In genomic region chr19:46518352-46518787, GRCm38 (mm10) we compare ENCODE assay signal across 8 mouse cellular contexts. TPM values are rescaled to one million over a fixed set of nuclear protein-coding genes. Genes with fewer than 3 reads are reported as not detected.
A peak's percentile ranks its signal among the peaks of the same experiment; 100 is the strongest.
DNase-seq lines count a peak whose midpoint lies in the region; ATAC-seq and TF ChIP-seq lines count a peak whose summit lies in the region.

No protein-coding gene starts in this region.

- peak overlapping the region; percentile 57 for H3K4me3 ChIP-seq in gastrocnemius, adult 2 months
- H3K4me3 ChIP-seq in liver, embryonic 12.5 days: peak overlapping the region; percentile 23
- H3K4me3 ChIP-seq in neural tube, embryonic 14.5 days (ENCODE audit: low read depth, low read length): no peak overlapping the region

- TF ChIP-seq CTCF in gastrocnemius, adult 2 months (IDR thresholded peaks at IDR 0.05): no peak

- peak overlapping the region; percentile 68 for H3K27ac ChIP-seq in gastrocnemius, adult 2 months
- peak overlapping the region; percentile 28 for H3K27ac ChIP-seq in liver, embryonic 12.5 days
- no peak overlapping the region for H3K27ac ChIP-seq in neural tube, embryonic 14.5 days (ENCODE audit: low read depth, low read length)

- H3K4me2 ChIP-seq in liver, embryonic 12.5 days: peak overlapping the region; percentile 63
- peak overlapping the region; percentile 23; the same call in 1 of the 2 replicates for H3K4me2 ChIP-seq in neural tube, embryonic 14.5 days (ENCODE audit: low read depth, low read length)

- ATAC-seq in liver, embryonic 12.5 days: peak; percentile 33
- peak; percentile 71 for ATAC-seq in neural tube, embryonic 14.5 days (ENCODE audit: low read depth)

- peaks cover 34% of the 10 kb centered on the region for H3K36me3 ChIP-seq in liver, embryonic 12.5 days
- H3K36me3 ChIP-seq in neural tube, embryonic 14.5 days (ENCODE audit: control insufficient read depth, insufficient read depth, low read length): peaks cover 25% of the 10 kb centered on the region

- H3K27me3 ChIP-seq in liver, embryonic 12.5 days (replicated peaks): peaks cover 9% of the 10 kb centered on the region
- no peaks in the 10 kb centered on the region for H3K27me3 ChIP-seq in neural tube, embryonic 14.5 days (ENCODE audit: control insufficient read depth, insufficient read depth, low read length)

- 2% methylated on average over 13 of the region's 13 CpGs for WGBS in liver, embryonic 12.5 days (ENCODE audit: insufficient replicate concordance)
- under 1% methylated on average over 13 of the region's 13 CpGs for WGBS in neural tube, embryonic 14.5 days

- H3K9me3 ChIP-seq in liver, embryonic 12.5 days (replicated peaks): no peaks in the 10 kb centered on the region
- H3K9me3 ChIP-seq in neural tube, embryonic 14.5 days (ENCODE audit: control insufficient read depth, low read length): no peaks in the 10 kb centered on the region

- peaks cover 56% of the 10 kb centered on the region for H3K4me1 ChIP-seq in liver, embryonic 12.5 days
- H3K4me1 ChIP-seq in neural tube, embryonic 14.5 days (ENCODE audit: control insufficient read depth, insufficient read depth, low read length): peaks cover 20% of the 10 kb centered on the region

- H3K9ac ChIP-seq in liver, embryonic 12.5 days: peak overlapping the region; percentile 44
- peak overlapping the region; percentile 46 for H3K9ac ChIP-seq in neural tube, embryonic 14.5 days (replicated peaks; ENCODE audit: low read depth, low read length)

- peak; percentile 63 for DNase-seq in gastrocnemius, adult 2 months
- DNase-seq in gastrocnemius, adult 8-10 months (ENCODE audit: low spot score in 2 of 2): no peak
- peak; percentile 59 for DNase-seq in embryo, embryonic 10 days (ENCODE audit: low spot score)
- peak; percentile 64 to 74 for DNase-seq in heart, postnatal 10 days
- DNase-seq in left cerebral cortex, postnatal 4 days: no peak
- DNase-seq in right cerebral cortex, postnatal 14 days: no peak

- intact Hi-C loops in gastrocnemius, adult 2 months (cut with DNase I): no loop called here
- intact Hi-C loops in heart, postnatal 10 days (cut with DNase I): no loop called here
- intact Hi-C loops in left cerebral cortex, postnatal 4 days (cut with DNase I): no loop called here

RNA-seq across cellular contexts. Expression of gene Trim8, which starts 16.9 kb away (rescaled TPM):
- 10 to 100 TPM; 20.2 to 20.7 TPM for total RNA-seq in gastrocnemius, adult 2 months (2021)
- 10 to 100 TPM; 22.0 to 24.0 (median 22.7) TPM for total RNA-seq in gastrocnemius, adult 8-10 months (2022)
- 10 to 100 TPM; 49.9 to 50.6 TPM for total RNA-seq in heart, postnatal 10 days (2021)
- 19.0 and 19.5 TPM in 2 replicates for polyA plus RNA-seq in liver, embryonic 12.5 days (2016; fragmentation: Nextera tagmentation; extraction: Ambion mirVana)
- polyA plus RNA-seq in neural tube, embryonic 14.5 days (2014; fragmentation: Nextera tagmentation; extraction: Ambion mirVana): 32.2 and 37.5 TPM in 2 replicates
- 100 to 1,000 TPM; 113 to 119 TPM for total RNA-seq in left cerebral cortex, postnatal 4 days (2021)

RNA-seq across cellular contexts. Expression of gene Arl3, which starts 54.6 kb away (rescaled TPM):
- total RNA-seq in gastrocnemius, adult 2 months (2021): 10 to 100 TPM; 64.0 to 67.7 TPM
- total RNA-seq in gastrocnemius, adult 8-10 months (2022): 10 to 100 TPM; 51.1 to 76.4 (median 62.8) TPM
- total RNA-seq in heart, postnatal 10 days (2021): 10 to 100 TPM; 32.8 to 33.6 TPM
- polyA plus RNA-seq in liver, embryonic 12.5 days (2016; fragmentation: Nextera tagmentation; extraction: Ambion mirVana): 37.2 and 38.4 TPM in 2 replicates
- polyA plus RNA-seq in neural tube, embryonic 14.5 days (2014; fragmentation: Nextera tagmentation; extraction: Ambion mirVana): 134 and 160 TPM in 2 replicates
- 100 to 1,000 TPM; 102 to 107 TPM for total RNA-seq in left cerebral cortex, postnatal 4 days (2021)

RNA-seq across cellular contexts. Expression of gene Sfxn2, which starts 54.8 kb away (rescaled TPM):
- 1 to 10 TPM; 3.2 to 3.7 TPM for total RNA-seq in gastrocnemius, adult 2 months (2021)
- 1 to 10 TPM; 1.6 to 3.0 (median 2.8) TPM for total RNA-seq in gastrocnemius, adult 8-10 months (2022)
- total RNA-seq in heart, postnatal 10 days (2021): 1 to 10 TPM; 3.0 to 3.8 TPM
- 18.5 and 18.9 TPM in 2 replicates for polyA plus RNA-seq in liver, embryonic 12.5 days (2016; fragmentation: Nextera tagmentation; extraction: Ambion mirVana)
- 10.5 and 10.7 TPM in 2 replicates for polyA plus RNA-seq in neural tube, embryonic 14.5 days (2014; fragmentation: Nextera tagmentation; extraction: Ambion mirVana)
- total RNA-seq in left cerebral cortex, postnatal 4 days (2021): 10 to 100 TPM; 12.6 to 13.7 TPM

Comparison
In these comparisons a context has a peak if more than half of its experiments do, and no peak if none do; other contexts are left out.
1. DNase-seq: peak in gastrocnemius, adult 2 months (single experiment), embryo, embryonic 10 days (single experiment) and heart, postnatal 10 days (2 of 2); none in gastrocnemius, adult 8-10 months (0 of 2), left cerebral cortex, postnatal 4 days (single experiment) and right cerebral cortex, postnatal 14 days (single experiment).